Mouse (Mus musculus) Patski (cell line): ENCODE measurements at regions not wholly inside any gene's neighbourhood (a gene's known extent, or its start where the extent isn't known, plus 50 kb on each side); places are given as distances from the start of the nearest gene placed in this dataset.

Experiments used
- ATAC-seq: fragments of 100-300 bp; one replicate; pipeline ENCODE4 v1.8.0; 2021
- CTCF ChIA-PET: fragments of 350-600 bp; sonication (Branson Sonifier 250); formaldehyde crosslinking; loops from one replicate; lab custom pipeline; 2022; ENCODE audit warnings: inconsistent platforms; lab: Charles Lee
- POLR2A ChIA-PET: fragments of 350-600 bp; sonication (Branson Sonifier 250); formaldehyde crosslinking; loops from one replicate; lab custom pipeline; 2022; ENCODE audit warnings: antibody characterized with exemption, inconsistent platforms; lab: Charles Lee
- DNase-seq: peaks from one replicate; pipeline ENCODE4 v3.0.0-alpha.2; 2011; ENCODE audit warnings: low read depth, low spot score
- H3K27me3 ChIP-seq: fragments of 371-371 bp; one replicate; pipeline ENCODE4 v1.5.1; 2021
- CTCF ChIP-seq: fragments of 100-300 bp; IDR thresholded peaks from one replicate; pipeline ENCODE4 v1.5.1; 2021
- in situ Hi-C: fragments of 300-500 bp; cut with MboI; formaldehyde crosslinking; loops from 3 replicates; pipeline ENCODE4 v1.11.1; 2018; ENCODE audit warnings: low pct_unique_long_range_greater_than_20kb, mixed read lengths

GRCm38 (mm10) chr3:70483066-70483743, 475.8 kb downstream of the Otol1 start:
- H3K27me3 ChIP-seq = peaks cover 15% of the 10 kb centered on the region
- in situ Hi-C loops = no loop called here
- no peak for TF ChIP-seq CTCF
- ATAC-seq (no peak), DNase-seq (no peak)
- POLR2A ChIA-PET = no interaction called here
- CTCF ChIA-PET = no interaction called here

DNA sequence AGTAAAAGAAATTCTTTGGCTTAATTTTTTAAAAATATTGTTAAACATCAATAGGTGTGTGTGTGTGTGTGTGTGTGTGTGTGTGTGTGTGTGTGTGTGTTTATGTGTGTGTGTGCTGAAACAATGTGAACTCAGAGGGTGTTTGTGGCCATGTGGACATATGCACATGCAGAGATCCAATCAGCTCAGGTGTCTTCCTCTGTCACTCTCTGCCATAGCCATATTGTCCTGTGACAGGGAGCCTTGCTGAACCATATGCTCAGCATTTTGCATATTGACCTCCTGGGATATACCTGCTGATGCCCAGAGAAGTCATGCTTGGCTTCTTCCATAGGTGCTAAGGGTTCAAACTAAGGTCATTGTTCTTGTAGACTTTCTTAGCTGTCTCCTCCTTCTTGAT, 489.0 kb downstream of the Otol1 start:
- no peak for DNase-seq
- no peaks in the 10 kb centered on the region for H3K27me3 ChIP-seq
- ChIA-PET POLR2A (no interaction called here), CTCF (no interaction called here)
- ATAC-seq = no peak
- TF ChIP-seq CTCF = no peak
- in situ Hi-C loops = no loop called here

DNA sequence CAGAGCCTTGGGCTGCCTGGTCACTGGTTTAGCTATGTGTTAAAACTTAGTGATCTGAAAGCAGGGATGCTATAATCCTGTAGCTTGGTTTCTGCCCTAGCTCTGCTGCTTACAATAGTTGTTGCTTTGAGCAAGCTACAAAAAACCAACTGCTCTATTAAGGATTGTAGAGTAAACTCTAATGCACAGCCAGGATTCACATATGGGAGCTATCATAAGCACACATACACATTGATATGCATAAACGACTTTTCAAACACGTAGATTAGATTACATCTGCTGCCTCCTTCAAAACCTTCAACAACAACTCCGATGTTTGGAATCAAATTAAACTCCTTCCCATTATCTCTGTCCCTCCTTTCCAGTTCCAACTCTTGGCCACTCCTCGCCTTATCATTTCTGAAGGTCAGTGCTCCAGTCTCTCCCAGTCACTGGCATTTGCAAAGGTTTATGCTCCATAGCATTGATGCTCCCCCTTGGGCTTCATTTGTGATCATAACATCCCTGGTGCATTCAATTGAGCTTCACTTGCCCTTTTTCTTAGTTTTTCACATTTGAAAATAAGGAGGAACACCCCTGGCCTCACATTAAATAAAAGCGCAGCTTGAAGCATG, 492.9 kb downstream of the Otol1 start:
- no peak for ATAC-seq
- DNase-seq = no peak
- POLR2A ChIA-PET = no interaction called here
- CTCF ChIA-PET = interaction anchor here (2.2 kb wide), 1 partner anchor 15 kb away, joined by 7 read pairs; no protein-coding TSS in a partner anchor
- no peak for TF ChIP-seq CTCF
- H3K27me3 ChIP-seq = no peaks in the 10 kb centered on the region
- in situ Hi-C loops = no loop called here

DNA sequence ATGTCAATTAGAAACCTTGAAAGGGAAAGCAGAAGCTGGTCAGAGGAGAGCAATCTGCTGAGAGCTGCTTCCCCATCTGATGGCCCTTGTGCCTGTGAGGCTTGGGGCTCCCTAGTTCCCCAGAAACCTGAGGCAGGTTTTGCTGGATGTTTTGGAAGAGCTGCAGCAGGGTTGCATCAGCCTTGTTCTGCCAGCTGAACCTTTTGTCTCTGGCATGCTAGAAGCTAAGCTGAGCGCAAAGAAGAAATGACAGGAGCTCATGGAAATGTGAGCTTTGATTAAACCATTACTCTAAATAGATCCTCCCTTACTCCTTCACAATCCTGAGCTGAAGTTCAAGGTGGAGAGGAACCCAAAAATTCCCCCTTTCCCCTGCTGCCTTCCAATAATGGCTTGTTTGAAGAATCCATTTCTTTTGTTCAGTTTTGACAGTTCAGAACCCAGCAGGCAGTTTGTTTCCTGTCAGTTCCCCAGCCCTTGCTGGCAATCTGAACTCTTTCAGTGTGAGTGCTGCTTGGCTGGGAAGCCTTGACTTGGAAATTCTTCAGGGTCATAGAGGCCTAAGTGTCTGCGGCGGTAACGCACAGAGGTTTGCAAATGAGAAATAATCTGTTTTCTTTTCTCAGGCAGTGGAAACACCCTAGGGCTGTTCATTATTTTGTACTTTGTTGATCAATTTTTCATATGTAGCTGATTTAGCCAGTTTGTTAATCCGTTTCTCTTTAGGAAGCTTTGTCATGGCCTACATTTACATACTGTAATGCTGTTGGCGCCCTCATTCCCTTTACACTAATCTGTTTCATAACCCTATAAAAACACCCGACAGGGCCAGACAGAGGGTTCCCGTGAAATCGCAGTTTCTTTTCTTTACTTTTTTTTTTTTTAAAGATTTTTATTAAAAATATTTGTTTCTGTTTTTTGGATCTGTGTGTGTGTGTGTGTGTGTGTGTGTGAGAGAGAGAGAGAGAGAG, 493.9 kb downstream of the Otol1 start:
- no peak for TF ChIP-seq CTCF
- H3K27me3 ChIP-seq = no peaks in the 10 kb centered on the region
- ChIA-PET CTCF (interaction anchor here (2.2 kb wide), 1 partner anchor 14 kb away, joined by 7 read pairs; no protein-coding TSS in a partner anchor), POLR2A (no interaction called here)
- no peak for ATAC-seq
- DNase-seq = no peak
- in situ Hi-C loops = no loop called here

DNA sequence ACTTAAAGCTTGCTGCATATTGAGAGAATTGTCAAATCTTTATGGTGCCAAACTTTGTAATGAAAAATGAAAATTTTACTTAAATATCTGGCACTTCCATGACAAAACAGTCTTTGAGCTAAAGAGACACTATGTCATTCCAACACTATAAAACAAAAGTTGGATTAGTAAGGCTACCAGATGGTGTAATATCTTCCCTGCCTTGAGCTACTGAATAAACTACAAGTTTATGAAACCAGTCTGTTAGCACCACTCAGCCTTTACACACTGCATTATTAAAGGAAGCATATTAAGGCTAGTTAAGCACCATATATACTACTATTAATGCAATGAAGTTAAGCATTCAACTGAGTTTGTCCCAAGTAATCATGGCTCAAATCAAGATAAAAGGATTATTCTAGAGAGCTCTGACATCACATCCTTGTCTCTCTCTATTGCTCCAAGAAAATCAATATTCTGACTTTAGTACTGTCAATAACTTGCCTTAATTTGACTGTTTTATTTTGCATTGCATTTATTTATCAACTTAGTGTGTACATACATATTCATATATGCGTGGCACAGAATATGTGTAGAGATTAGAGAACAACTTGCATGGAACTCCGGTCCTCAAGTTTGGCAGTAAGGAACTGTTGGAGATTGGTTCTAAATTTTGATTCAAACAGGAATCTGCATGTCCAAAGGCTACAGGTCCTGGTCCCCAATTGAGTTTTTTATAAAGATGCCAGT, 526.3 kb downstream of the Otol1 start:
- in situ Hi-C loops = no loop called here
- ChIA-PET CTCF (no interaction called here), POLR2A (no interaction called here)
- no peak for DNase-seq
- peaks cover 6% of the 10 kb centered on the region for H3K27me3 ChIP-seq
- TF ChIP-seq CTCF = no peak
- ATAC-seq = no peak

DNA sequence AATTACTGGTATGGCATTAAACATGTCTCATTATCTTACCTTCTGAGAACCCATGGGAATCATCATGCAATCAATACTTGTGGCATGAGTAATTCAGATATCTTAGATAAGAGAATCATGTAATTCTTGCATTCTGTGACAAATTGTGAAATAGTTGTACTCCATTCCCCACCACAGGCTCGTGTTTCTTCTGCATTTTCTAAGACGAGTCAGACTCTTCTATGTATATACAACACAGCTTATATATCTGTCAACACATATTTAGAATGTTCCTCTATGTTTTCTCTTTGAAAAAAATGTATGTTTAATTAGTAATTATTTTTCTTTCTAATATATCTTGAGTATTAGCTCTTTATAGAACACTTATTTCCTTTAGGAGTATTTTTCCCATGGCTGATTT, 527.7 kb downstream of the Otol1 start:
- no peak for TF ChIP-seq CTCF
- POLR2A ChIA-PET = interaction anchor here (0.7 kb wide), 1 partner anchor 96 kb away, joined by 5 read pairs; no protein-coding TSS in a partner anchor
- ATAC-seq = no peak
- in situ Hi-C loops = no loop called here
- CTCF ChIA-PET = no interaction called here
- DNase-seq = no peak
- peaks cover 6% of the 10 kb centered on the region for H3K27me3 ChIP-seq

DNA sequence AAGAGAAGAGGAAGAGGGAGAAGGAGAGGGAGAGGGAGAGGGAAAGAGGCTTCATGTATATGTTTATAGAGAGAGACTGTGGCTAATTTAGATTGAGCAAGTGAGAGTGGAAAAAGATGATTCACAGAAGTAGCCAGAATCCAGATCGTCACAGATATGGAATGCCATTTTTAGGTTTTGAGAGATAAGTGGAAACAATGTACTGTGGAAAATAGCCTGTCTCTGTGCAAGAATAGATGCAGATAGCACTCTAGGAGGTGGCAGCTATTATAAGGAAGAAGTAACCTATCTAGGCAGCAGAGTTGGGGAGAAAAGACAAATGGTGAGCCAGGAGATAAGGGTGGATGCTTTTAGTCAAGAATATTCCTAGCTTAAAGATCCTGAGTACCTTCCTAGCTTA, 536.5 kb downstream of the Otol1 start:
- peaks cover 5% of the 10 kb centered on the region for H3K27me3 ChIP-seq
- DNase-seq (no peak), ATAC-seq (no peak)
- ChIA-PET POLR2A (no interaction called here), CTCF (no interaction called here)
- TF ChIP-seq CTCF = no peak
- in situ Hi-C loops = no loop called here

GRCm38 (mm10) chr3:70557821-70558220, 550.4 kb downstream of the Otol1 start:
- peaks cover 16% of the 10 kb centered on the region for H3K27me3 ChIP-seq
- in situ Hi-C loops = no loop called here

DNA sequence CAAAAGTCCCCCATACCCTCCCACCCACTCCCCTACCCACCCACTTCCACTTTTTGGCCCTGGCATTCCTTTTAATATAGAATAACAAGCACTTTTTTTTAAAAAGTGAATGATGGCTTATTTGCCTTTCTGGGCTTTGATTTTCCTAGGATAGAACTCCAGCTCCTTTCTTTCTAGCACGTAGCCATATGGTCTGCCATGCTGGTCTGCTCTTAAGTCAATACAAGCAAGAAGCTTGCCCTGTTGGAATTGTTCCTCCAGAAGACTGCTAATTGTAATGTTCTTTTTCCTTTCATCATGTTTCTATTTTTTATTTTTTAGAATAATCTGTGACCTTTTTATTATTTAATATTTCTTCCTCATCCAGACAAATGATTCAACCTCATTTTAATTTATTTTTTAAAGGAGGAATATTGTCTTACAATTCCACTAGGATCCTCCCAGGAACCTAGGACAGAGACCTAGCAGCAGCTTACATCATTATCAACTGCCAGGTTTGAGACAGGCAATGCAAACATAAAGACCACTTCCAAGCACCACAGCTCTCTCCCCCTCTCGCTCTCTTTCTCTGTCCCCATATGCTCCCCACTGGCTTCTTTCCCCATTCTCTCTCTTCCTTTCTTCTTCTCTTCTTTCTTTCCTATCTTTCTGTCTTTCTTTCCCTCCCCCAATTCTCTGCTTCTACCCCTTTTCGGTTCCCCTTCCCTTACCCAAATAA, 558.9 kb downstream of the Otol1 start:
- in situ Hi-C loops = no loop called here
- ATAC-seq = no peak
- DNase-seq = no peak
- ChIA-PET POLR2A (no interaction called here), CTCF (interaction anchor here (1.3 kb wide), 1 partner anchor 10 kb away, joined by 3 read pairs; no protein-coding TSS in a partner anchor)
- peaks cover 1% of the 10 kb centered on the region for H3K27me3 ChIP-seq
- no peak for TF ChIP-seq CTCF

More at GRCm38 (mm10) chr3:70557821-70558220, 550.4 kb downstream of the Otol1 start:
- ChIA-PET CTCF (no interaction called here), POLR2A (no interaction called here)
- no peak for TF ChIP-seq CTCF
- DNase-seq (no peak), ATAC-seq (no peak)
